Comparison of ENCODE assay signal across 8 mouse cellular contexts in the genomic region with DNA sequence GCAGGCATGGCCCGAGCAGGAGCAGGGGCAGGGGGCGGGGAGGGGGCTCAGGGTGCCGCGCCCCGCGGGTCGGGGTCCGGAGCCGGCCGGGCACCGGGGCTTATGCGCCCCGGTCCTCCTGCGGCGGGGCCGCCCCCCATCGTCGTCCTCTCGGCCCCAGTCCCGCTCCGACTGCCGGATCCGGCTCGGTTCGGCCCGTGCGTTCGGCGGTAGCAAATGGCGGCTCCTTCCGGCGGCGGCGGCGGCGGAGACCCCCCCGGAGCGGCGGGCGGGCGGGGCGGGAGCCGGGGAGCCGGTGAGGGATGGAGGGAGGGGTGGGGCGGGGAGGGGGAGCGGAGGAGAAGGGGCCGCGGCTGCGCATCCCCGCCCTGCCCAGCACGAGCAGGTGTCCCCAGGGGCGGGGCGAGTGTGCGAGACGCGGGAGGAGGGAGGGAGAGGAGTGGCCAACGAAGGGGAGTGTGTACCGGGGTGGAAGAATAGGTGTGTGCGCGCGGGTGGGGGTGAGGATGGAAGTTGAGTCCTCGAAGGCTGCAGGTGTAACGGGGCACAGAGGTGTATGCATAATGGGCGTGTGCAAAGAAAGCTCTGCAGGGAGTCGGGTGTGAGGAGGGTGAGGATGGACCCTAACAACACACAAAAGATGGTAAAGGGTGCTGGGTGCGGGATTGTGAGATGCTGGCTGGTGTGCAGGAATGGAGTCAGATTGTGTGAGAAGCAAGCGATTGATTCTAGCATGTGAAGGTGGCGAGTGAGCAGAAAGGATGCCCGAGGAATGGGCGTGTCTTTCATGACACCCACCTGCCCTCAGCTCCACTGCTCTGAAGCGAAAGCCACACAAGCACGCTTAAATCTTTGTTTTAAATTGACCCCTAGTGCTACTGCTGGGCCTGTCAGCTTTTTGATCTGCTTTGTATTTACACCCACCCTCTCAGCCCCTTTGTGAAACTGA. TPM values are rescaled to one million over a fixed set of nuclear protein-coding genes. Genes with fewer than 3 reads are reported as not detected.
A peak's percentile ranks its signal among the peaks of the same experiment; 100 is the strongest.
DNase-seq lines count a peak whose midpoint lies in the region; ATAC-seq lines count a peak whose summit lies in the region.

March9 (minus strand) TSS at position 217 of the 949 bp plus-strand sequence.

- under 1% methylated on average over 65 of the region's 72 CpGs for WGBS in forebrain, embryonic 15.5 days
- whole genome bisulfite sequencing in limb, embryonic 11.5 days: under 1% methylated on average over 55 of the region's 72 CpGs
- under 1% methylated on average over 65 of the region's 72 CpGs for WGBS in midbrain, embryonic 14.5 days

- peak within 1 kb of the TSS; percentile 72 for H3K4me3 ChIP-seq in forebrain, embryonic 15.5 days
- peak within 1 kb of the TSS; percentile 77 for H3K4me3 ChIP-seq in limb, embryonic 11.5 days (ENCODE audit: low read depth, low read length)
- peak within 1 kb of the TSS; percentile 90 for H3K4me3 ChIP-seq in midbrain, embryonic 14.5 days (replicated peaks; ENCODE audit: low read depth, low read length)

- H3K4me2 ChIP-seq in forebrain, embryonic 15.5 days (replicated peaks): peak within 1 kb of the TSS; percentile 74
- peak within 1 kb of the TSS; percentile 96 for H3K4me2 ChIP-seq in limb, embryonic 11.5 days (ENCODE audit: low read depth, severe bottlenecking)
- H3K4me2 ChIP-seq in midbrain, embryonic 14.5 days (ENCODE audit: low read length): peak within 1 kb of the TSS; percentile 75

- peak; percentile 97 for DNase-seq in heart, adult 11 months
- DNase-seq in heart, adult 9 months (ENCODE audit: low spot score in 2 of 2): no peak
- DNase-seq in brain, embryonic 18.5 days (ENCODE audit: low read depth, low spot score): peak; percentile 86
- peak; percentile 82 for DNase-seq in kidney, adult 18-20 months
- DNase-seq in limb, embryonic 11.5 days (ENCODE audit: low spot score): peak; percentile 76
- peak; percentile 96 for DNase-seq in midbrain, embryonic 14.5 days
- DNase-seq in splenic B cell, adult 2 months (ENCODE audit: low read depth, low spot score): peak; percentile 79

- ATAC-seq in forebrain, embryonic 15.5 days (replicated peaks): peak; percentile 44
- 0 out of 2 replicates have a peak, but pooled peaks have one; percentile 23 for ATAC-seq in limb, embryonic 11.5 days (ENCODE audit: insufficient number of reproducible peaks, low FRiP score, low TSS enrichment, low read depth)
- peak; percentile 49 for ATAC-seq in midbrain, embryonic 14.5 days (ENCODE audit: low FRiP score, low TSS enrichment)

- peaks cover 54% of the 10 kb centered on the region for H3K4me1 ChIP-seq in forebrain, embryonic 15.5 days
- peaks cover 17% of the 10 kb centered on the region for H3K4me1 ChIP-seq in limb, embryonic 11.5 days (ENCODE audit: control insufficient read depth, insufficient read depth, low read length)
- peaks cover 35% of the 10 kb centered on the region; the same call in 1 of the 2 replicates for H3K4me1 ChIP-seq in midbrain, embryonic 14.5 days (ENCODE audit: control insufficient read depth, insufficient read depth, low read length)

- no peaks in the 10 kb centered on the region for H3K9me3 ChIP-seq in forebrain, embryonic 15.5 days
- H3K9me3 ChIP-seq in limb, embryonic 11.5 days (ENCODE audit: control insufficient read depth, low read length): no peaks in the 10 kb centered on the region
- no peaks in the 10 kb centered on the region for H3K9me3 ChIP-seq in midbrain, embryonic 14.5 days (ENCODE audit: control insufficient read depth, low read length)

- peak within 1 kb of the TSS; percentile 76 for H3K9ac ChIP-seq in forebrain, embryonic 15.5 days (replicated peaks)
- H3K9ac ChIP-seq in limb, embryonic 11.5 days (ENCODE audit: low read length): peak within 1 kb of the TSS; percentile 70
- peak within 1 kb of the TSS; percentile 98 for H3K9ac ChIP-seq in midbrain, embryonic 14.5 days (replicated peaks; ENCODE audit: low read length)

- H3K27me3 ChIP-seq in forebrain, embryonic 15.5 days: no peaks in the 10 kb centered on the region
- peaks cover 21% of the 10 kb centered on the region for H3K27me3 ChIP-seq in limb, embryonic 11.5 days (ENCODE audit: control insufficient read depth, insufficient read depth, low read length)
- H3K27me3 ChIP-seq in midbrain, embryonic 14.5 days (ENCODE audit: control insufficient read depth, insufficient read depth, low read length): no peaks in the 10 kb centered on the region
- H3K27me3 ChIP-seq in splenic B cell, adult 2 months (ENCODE audit: control insufficient read depth, insufficient read depth, low read length, poor library complexity, severe bottlenecking): no peaks in the 10 kb centered on the region

- peaks cover 31% of the 10 kb centered on the region for H3K36me3 ChIP-seq in forebrain, embryonic 15.5 days
- peaks cover 6% of the 10 kb centered on the region for H3K36me3 ChIP-seq in limb, embryonic 11.5 days (ENCODE audit: control insufficient read depth, insufficient read depth, low read length)
- peaks cover 34% of the 10 kb centered on the region for H3K36me3 ChIP-seq in midbrain, embryonic 14.5 days (ENCODE audit: control insufficient read depth, insufficient read depth, low read length)
- H3K36me3 ChIP-seq in splenic B cell, adult 2 months (ENCODE audit: control insufficient read depth, insufficient read depth, low read length, poor library complexity, severe bottlenecking): no peaks in the 10 kb centered on the region

- peak within 1 kb of the TSS; percentile 96 for H3K27ac ChIP-seq in forebrain, embryonic 15.5 days (replicated peaks)
- H3K27ac ChIP-seq in limb, embryonic 11.5 days (replicated peaks; ENCODE audit: low read depth, low read length): no peak within 1 kb of the TSS
- H3K27ac ChIP-seq in midbrain, embryonic 14.5 days (replicated peaks; ENCODE audit: low read depth, low read length): peak within 1 kb of the TSS; percentile 97

RNA-seq across cellular contexts. Expression of gene March9, which starts in this region (rescaled TPM):
- 5.6 and 7.0 TPM in 2 replicates for polyA plus RNA-seq in forebrain, embryonic 15.5 days (2015; fragmentation: Nextera tagmentation; extraction: Ambion mirVana)
- polyA plus RNA-seq in limb, embryonic 11.5 days (2014; fragmentation: Nextera tagmentation; extraction: Ambion mirVana): 1.2 and 1.6 TPM in 2 replicates
- polyA plus RNA-seq in midbrain, embryonic 14.5 days (2014; fragmentation: Nextera tagmentation; extraction: Ambion mirVana): 11.8 and 17.4 TPM in 2 replicates

Comparison
In these comparisons a context has a peak if more than half of its experiments do, and no peak if none do; other contexts are left out.
1. DNase-seq: peak in heart, adult 11 months (single experiment), brain, embryonic 18.5 days (single experiment), kidney, adult 18-20 months (single experiment), limb, embryonic 11.5 days (single experiment), midbrain, embryonic 14.5 days (single experiment) and splenic B cell, adult 2 months (single experiment); none in heart, adult 9 months (0 of 2).
2. Peak in every context shown above with its lines, with median percentiles within 50 percentile points of each other: ATAC-seq, H3K4me2 ChIP-seq, H3K4me3 ChIP-seq and H3K9ac ChIP-seq.